Mouse (Mus musculus) E14TG2a.4 (cell line): ENCODE data around the gene Cluh.

Experiments used
- CTCF ChIP-seq: conservative IDR thresholded peaks from 2 replicates; pipeline ENCODE4 v1.5.1; 2014; ENCODE audit warnings: low read length
- NANOG ChIP-seq: IDR thresholded peaks from 2 replicates; pipeline ENCODE4 v1.6.1; 2014; ENCODE audit warnings: borderline replicate concordance, low read length, mixed read lengths

GRCm38 (mm10) chr11:74668971-74669370, 19.7 kb downstream of the Cluh start:
- no peak for TF ChIP-seq CTCF
- TF ChIP-seq NANOG: no peak
